Mouse (Mus musculus) hindbrain, embryonic 12.5 days (tissue): ENCODE data around the gene Hoxb8. TPM values are rescaled to one million over a fixed set of nuclear protein-coding genes. Genes with fewer than 3 reads are reported as not detected.
A peak's percentile ranks its signal among the peaks of the same experiment; 100 is the strongest.

Experiments used
- ATAC-seq: fragments of 200-750 bp; cut with Nextera tagmentation; 2 replicates; pipeline ENCODE4 v1.8.0; 2017; ENCODE audit warnings: moderate TSS enrichment; ENCODE audit not compliant: low FRiP score
- H3K27ac ChIP-seq: fragments of 300-500 bp; sonication (generic); 2 replicates; pipeline ENCODE4 v1.5.1; 2016; ENCODE audit warnings: mild to moderate bottlenecking
- H3K27me3 ChIP-seq: fragments of 300-500 bp; sonication (generic); 2 replicates; pipeline ENCODE4 v1.6.1; 2016; ENCODE audit warnings: mild to moderate bottlenecking
- H3K36me3 ChIP-seq: fragments of 300-500 bp; sonication (generic); 2 replicates; pipeline ENCODE4 v1.6.1; 2016; ENCODE audit warnings: mild to moderate bottlenecking
- H3K4me1 ChIP-seq: fragments of 300-500 bp; sonication (generic); 2 replicates; pipeline ENCODE4 v1.6.1; 2016
- H3K4me2 ChIP-seq: fragments of 300-500 bp; sonication (generic); replicated peaks from 2 replicates; pipeline ENCODE4 v1.6.1; 2016; ENCODE audit warnings: mild to moderate bottlenecking
- H3K4me3 ChIP-seq: fragments of 300-500 bp; sonication (generic); 2 replicates; pipeline ENCODE4 v1.5.1; 2016; ENCODE audit warnings: mild to moderate bottlenecking
- H3K9ac ChIP-seq: fragments of 300-500 bp; sonication (generic); 2 replicates; pipeline ENCODE4 v1.6.1; 2016; ENCODE audit warnings: mild to moderate bottlenecking, moderate library complexity
- H3K9me3 ChIP-seq: fragments of 300-500 bp; sonication (generic); replicated peaks from 2 replicates; pipeline ENCODE4 v1.6.1; 2016; ENCODE audit warnings: mild to moderate bottlenecking
- WGBS: fragments of 180-500 bp; shearing (Covaris S2); methylation state at CpG from one replicate; pipeline ENCODE4 v1.1.7; 2016; 5-methylcytosine and 5-hydroxymethylcytosine counted together
- polyA plus RNA-seq: library from polyadenylated mRNA; unstranded; fragments of >200 nt; fragmentation: Nextera tagmentation; extraction: Ambion mirVana; gene quantifications from 2 replicates; pipeline ENCODE4 v1.2.1, GENCODE M21; 2016

The Hoxb8 gene
- polyA plus RNA-seq, 1 experiment from 2014 or later: 8.1 TPM

DNA sequence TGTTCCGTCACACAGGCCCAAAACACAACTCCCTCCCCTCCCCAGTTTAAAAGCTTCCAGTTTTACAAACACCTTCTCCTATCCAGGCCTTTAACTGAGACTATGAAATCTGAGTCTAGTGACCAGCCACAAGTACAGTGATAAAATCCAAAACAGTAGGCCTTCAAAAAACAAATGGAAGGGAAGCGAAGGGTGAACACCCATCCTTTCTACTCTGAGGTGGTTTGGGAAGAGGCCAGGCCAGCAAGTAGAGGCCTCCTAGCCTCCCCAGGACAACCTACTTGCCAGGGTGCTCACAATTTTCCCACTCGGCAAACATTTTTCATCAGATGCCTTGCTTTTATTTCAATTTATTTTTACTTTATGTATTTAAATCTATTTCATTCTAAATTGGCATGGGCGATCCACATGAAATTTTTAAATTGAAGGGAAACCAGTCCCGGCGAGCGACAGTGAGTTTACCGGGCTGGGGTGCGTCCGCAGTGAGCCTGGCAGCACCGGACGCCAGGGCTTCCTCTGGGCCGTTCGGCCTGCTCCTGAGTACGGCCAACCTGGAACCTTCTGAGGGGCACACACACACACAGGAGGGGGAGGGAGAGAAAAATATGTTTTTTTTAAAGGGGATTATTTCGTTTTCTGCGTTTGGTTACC, 9.1 kb downstream of the Hoxb8 start:
- no peak overlapping the region for H3K4me2 ChIP-seq
- H3K4me3 ChIP-seq: no peak overlapping the region
- H3K27ac ChIP-seq: no peak overlapping the region

DNA sequence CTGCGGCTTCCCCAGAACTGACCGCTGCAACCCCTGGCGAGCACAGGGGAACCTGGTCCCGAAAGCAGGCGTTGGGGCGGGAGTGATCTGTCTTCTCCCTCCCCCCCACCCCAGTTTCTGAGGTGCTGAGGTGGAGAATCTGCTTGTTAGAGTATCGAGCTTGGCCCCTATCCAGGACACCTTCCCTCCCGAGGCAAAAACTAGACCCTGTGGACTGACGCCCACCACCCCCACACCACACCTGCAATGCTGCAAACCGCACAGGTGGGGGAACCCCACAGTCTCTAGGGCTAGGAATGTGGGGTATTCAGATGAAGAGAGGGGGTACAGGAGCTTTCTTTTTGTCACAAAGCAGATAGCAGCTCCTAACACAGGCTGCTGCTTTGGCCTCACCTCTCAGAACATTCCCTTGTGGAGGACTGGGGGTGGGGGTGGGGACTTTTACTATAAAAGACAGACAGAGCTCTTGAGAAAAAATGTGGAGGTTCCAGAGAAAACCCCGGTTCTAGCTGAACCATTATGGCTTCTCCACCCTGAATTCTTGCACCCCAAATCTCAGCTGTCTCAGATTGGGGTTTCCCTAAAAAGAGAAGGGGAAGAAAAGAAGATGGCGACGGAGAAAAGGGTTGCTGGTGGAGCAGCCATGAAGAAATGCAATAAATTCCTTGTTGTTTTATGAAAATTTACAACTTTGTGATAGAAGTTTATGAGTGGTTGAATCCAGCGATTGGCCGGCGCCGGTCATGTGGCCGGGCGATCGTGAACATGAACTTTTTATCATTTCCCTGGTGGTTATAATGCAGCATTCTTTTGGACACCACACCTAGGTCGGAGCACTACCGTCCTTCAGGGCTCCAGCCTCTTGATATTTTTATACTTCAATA, 10.2 kb downstream of the Hoxb8 start, which contains the start of gene Hoxb6:
Hoxb6 (plus strand) TSS at position 796 of the 884 bp plus-strand sequence.
- peak within 1 kb of the TSS; percentile 16; the same call in 1 of the 2 replicates for H3K4me3 ChIP-seq
- no peaks in the 10 kb centered on the region; the same call in 1 of the 2 replicates for H3K4me1 ChIP-seq
- H3K9ac ChIP-seq: no peak within 1 kb of the TSS
- peaks cover 97% of the 10 kb centered on the region for H3K27me3 ChIP-seq
- no peak for ATAC-seq
- 2% methylated on average over 22 of the region's 22 CpGs for WGBS
- H3K36me3 ChIP-seq: no peaks in the 10 kb centered on the region
- no peak within 1 kb of the TSS for H3K27ac ChIP-seq
- no peak within 1 kb of the TSS for H3K4me2 ChIP-seq
- H3K9me3 ChIP-seq: no peaks in the 10 kb centered on the region

More for the DNA sequence above, 9.1 kb downstream of the Hoxb8 start:
- 4% methylated on average over 17 of the region's 17 CpGs for WGBS
- Histone ChIP-seq H3K27me3 (peaks cover 97% of the 10 kb centered on the region), H3K36me3 (no peaks in the 10 kb centered on the region), H3K9me3 (no peaks in the 10 kb centered on the region), H3K9ac (no peak overlapping the region), H3K4me1 (peaks cover 3% of the 10 kb centered on the region; the same call in 1 of the 2 replicates)
- ATAC-seq: no peak

DNA sequence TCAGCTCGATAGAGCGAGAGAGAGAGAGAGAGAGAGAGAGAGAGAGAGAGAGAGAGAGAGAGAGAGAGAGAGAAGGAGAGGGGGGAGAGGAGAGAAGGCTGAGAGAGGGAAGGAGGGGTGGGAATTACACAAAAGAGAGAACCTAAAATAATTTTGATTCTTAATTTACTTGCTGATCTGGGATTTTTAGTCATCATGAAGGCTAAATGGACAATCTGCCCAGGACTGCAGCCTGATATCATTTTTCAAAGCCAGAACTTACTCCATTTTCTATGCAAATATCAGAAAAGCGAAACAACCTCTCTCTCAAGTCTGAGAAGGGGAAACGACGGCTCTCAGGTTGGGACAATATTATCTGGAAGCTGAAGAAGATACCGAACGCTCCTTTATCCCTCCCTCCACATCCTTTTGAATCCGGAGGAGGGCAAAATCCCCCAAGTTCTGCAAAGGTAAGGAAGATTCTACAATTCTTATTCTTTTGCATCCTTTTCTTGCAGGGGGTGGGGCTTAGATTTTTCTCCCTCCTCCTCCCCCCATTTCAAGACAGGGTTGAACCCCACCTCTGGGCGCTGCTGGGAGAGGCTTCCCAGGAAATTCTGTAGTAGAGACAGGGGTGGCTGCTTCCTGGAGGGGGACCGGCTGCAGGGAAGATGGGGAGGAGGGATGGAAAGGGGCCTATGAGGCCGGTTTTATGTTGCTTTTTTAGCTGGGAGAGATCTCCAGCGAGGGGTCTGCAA, 11.0 kb downstream of the Hoxb8 start:
- no peaks in the 10 kb centered on the region for H3K9me3 ChIP-seq
- no peak for ATAC-seq
- 1% methylated on average over 12 of the region's 12 CpGs for WGBS
- peak overlapping the region; percentile 16; the same call in 1 of the 2 replicates for H3K4me3 ChIP-seq
- H3K27ac ChIP-seq: no peak overlapping the region
- no peak overlapping the region for H3K4me2 ChIP-seq
- H3K4me1 ChIP-seq: no peaks in the 10 kb centered on the region
- H3K9ac ChIP-seq: no peak overlapping the region
- no peaks in the 10 kb centered on the region for H3K36me3 ChIP-seq
- H3K27me3 ChIP-seq: peaks cover 97% of the 10 kb centered on the region

DNA sequence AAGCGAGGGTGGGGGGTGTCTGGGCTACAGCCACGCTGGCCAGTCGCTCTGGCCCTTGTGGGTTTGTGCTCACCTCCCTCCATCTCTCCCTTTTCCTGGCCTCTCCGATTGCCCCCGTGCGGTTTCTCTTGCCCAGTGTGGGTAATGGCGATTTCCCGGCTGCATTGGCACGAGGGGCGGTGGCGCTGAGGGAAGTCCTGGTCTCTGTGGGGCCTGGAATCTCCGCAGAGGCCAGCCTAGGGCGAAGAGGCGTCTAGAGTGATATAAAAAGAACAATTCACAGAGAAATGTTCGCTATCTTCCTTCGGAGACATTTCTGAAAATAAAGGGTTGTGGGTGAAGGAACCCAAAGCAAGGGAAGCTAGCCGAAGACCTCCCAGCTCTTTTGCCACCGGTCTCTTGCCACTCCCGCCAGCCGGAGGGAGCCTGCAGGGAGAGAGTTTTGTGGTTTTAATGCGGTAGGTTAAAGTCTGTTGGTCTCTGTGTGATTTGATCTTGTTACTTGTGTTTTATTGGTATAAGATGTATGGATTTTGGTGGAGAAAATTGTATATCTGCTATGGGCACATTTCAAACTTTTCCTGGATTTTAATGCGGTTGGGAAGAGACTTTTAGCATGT, 11.7 kb downstream of the Hoxb8 start:
- H3K4me1 ChIP-seq: no peaks in the 10 kb centered on the region
- H3K27ac ChIP-seq: no peak overlapping the region
- H3K9ac ChIP-seq: no peak overlapping the region
- no peaks in the 10 kb centered on the region for H3K9me3 ChIP-seq
- H3K27me3 ChIP-seq: peaks cover 97% of the 10 kb centered on the region
- no peak for ATAC-seq
- no peaks in the 10 kb centered on the region for H3K36me3 ChIP-seq
- WGBS: 2% methylated on average over 22 of the region's 22 CpGs
- no peak overlapping the region for H3K4me2 ChIP-seq
- H3K4me3 ChIP-seq: peak overlapping the region; percentile 16; the same call in 1 of the 2 replicates

GRCm38 (mm10) chr11:96294245-96295091, 12.8 kb downstream of the Hoxb8 start:
- Histone ChIP-seq H3K36me3 (no peaks in the 10 kb centered on the region), H3K9me3 (no peaks in the 10 kb centered on the region), H3K27ac (no peak overlapping the region), H3K4me2 (no peak overlapping the region), H3K4me1 (peaks cover 3% of the 10 kb centered on the region; the same call in 1 of the 2 replicates), H3K4me3 (peak overlapping the region; percentile 12; the same call in 1 of the 2 replicates), H3K27me3 (peaks cover 97% of the 10 kb centered on the region), H3K9ac (no peak overlapping the region)
- under 1% methylated on average over 32 of the region's 32 CpGs for WGBS
- no peak for ATAC-seq

DNA sequence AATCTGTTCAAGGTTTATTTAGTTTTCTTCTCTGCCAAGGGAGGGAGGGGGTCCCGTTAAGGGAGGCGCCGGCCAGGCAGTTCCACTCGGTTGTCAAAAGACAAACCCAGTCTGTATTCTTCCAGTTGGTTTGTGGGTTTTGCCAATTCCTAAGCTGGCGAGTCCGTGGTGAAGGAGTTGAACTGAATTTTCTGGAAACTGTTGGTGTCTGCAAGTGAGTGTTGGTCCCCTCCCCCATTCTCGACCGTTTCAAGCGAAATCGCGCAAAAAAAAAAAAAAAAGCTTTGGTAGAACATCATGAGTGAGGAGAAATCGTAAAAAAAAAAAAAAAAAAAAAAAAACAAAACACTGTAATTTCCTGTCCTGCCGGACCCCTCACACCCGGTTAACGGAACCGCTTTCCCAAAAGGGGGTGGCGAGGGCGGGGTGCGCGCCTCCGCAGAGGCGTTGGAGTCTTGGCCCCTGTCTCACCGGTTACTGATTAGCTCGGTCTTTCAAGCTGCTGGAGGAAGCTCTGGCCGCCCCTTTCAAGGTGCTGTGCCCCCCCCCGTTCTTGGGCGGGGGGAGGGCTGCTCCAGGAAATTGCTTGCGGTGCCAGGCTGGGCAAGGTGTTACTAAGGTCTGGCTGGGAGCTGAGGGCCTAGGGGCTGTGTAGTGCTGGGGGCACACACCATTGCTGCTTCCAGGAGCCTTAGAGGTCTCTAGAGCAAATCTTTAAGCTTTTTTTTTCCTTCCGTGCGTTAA, 13.6 kb downstream of the Hoxb8 start:
- H3K27me3 ChIP-seq: peaks cover 97% of the 10 kb centered on the region
- no peak overlapping the region; the same call in 1 of the 2 replicates for H3K27ac ChIP-seq
- H3K4me2 ChIP-seq: no peak overlapping the region; the same call in 1 of the 2 replicates
- 0 out of 2 replicates have a peak overlapping the region, but pooled peaks have one; percentile 8 for H3K9ac ChIP-seq
- ATAC-seq: no peak
- WGBS: 1% methylated on average over 30 of the region's 30 CpGs
- H3K4me3 ChIP-seq: peak overlapping the region; percentile 17
- H3K36me3 ChIP-seq: no peaks in the 10 kb centered on the region
- no peaks in the 10 kb centered on the region for H3K9me3 ChIP-seq
- H3K4me1 ChIP-seq: peaks cover 3% of the 10 kb centered on the region; the same call in 1 of the 2 replicates

DNA sequence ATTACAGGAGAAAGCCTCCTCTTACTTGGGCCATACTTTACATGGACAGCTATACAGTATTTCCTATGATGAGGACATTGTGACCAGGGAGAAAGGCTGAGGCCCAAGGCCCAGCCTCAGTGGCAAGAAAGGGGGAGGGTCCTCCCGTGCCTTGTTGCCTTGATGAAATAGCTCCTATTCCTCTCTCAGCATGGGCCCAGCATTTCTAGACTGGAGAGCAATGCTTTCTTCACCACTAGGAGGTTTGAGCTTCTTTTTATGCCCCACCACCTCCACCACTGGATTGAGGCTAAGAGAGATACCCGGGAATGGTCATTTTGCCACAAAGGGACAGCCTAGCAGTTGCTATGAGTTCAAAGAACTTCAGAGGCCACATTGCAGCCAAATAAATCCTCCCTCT, 15.3 kb downstream of the Hoxb8 start:
- peak overlapping the region; percentile 7; the same call in 1 of the 2 replicates for H3K4me2 ChIP-seq
- H3K9ac ChIP-seq: no peak overlapping the region
- WGBS: 5% methylated on average over 2 of the region's 2 CpGs
- peaks cover 100% of the 10 kb centered on the region for H3K27me3 ChIP-seq
- no peak for ATAC-seq
- peaks cover 3% of the 10 kb centered on the region; the same call in 1 of the 2 replicates for H3K4me1 ChIP-seq
- no peak overlapping the region for H3K27ac ChIP-seq
- H3K36me3 ChIP-seq: no peaks in the 10 kb centered on the region
- no peak overlapping the region for H3K4me3 ChIP-seq
- H3K9me3 ChIP-seq: no peaks in the 10 kb centered on the region

DNA sequence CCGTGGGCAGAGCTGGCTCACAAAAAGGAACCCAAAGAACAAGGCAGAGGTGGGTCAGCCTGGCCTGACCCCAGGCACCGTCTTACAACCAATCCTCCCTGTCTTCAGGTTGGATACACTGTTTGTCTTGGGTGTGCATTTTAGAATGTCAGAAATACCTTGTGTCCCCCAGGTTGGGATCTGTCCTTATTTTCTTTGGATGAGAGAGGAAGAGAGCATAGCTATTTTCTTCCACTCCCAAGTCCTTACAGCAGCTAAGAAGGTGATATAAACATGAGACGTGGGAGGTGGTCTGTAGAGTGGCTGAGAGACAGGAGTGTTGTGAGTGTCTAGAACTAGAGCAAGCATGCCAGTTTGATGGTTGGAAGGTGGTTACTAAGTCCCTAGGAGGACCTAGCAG, 15.7 kb downstream of the Hoxb8 start:
- Histone ChIP-seq H3K9me3 (no peaks in the 10 kb centered on the region), H3K4me3 (no peak overlapping the region), H3K36me3 (no peaks in the 10 kb centered on the region), H3K27me3 (peaks cover 100% of the 10 kb centered on the region), H3K27ac (no peak overlapping the region), H3K4me2 (peak overlapping the region; percentile 7; the same call in 1 of the 2 replicates), H3K9ac (no peak overlapping the region), H3K4me1 (peaks cover 3% of the 10 kb centered on the region; the same call in 1 of the 2 replicates)
- ATAC-seq: no peak
- 4% methylated on average over 3 of the region's 3 CpGs for WGBS

GRCm38 (mm10) chr11:96297968-96298635, 16.4 kb downstream of the Hoxb8 start:
- Histone ChIP-seq H3K9ac (no peak overlapping the region), H3K9me3 (no peaks in the 10 kb centered on the region), H3K4me3 (no peak overlapping the region), H3K27ac (no peak overlapping the region), H3K36me3 (no peaks in the 10 kb centered on the region), H3K4me2 (no peak overlapping the region; the same call in 1 of the 2 replicates), H3K4me1 (peaks cover 3% of the 10 kb centered on the region; the same call in 1 of the 2 replicates), H3K27me3 (peaks cover 100% of the 10 kb centered on the region)
- no peak for ATAC-seq
- WGBS: 4% methylated on average over 11 of the region's 11 CpGs
